Mouse (Mus musculus) brain, embryonic 14.5 days (tissue): ENCODE results near the gene Slc35g3. TPM values are rescaled to one million over a fixed set of nuclear protein-coding genes. Genes with fewer than 3 reads are reported as not detected.
"Not testable (repeated sequence)": the region's sequence is repeated elsewhere in the genome, so short reads cannot be mapped to it uniquely, and the experiment has no call there.

Source experiments
- DNase-seq: peaks from one replicate; pipeline ENCODE4 v3.0.0-alpha.2; 2011; ENCODE audit warnings: low read depth
- CTCF ChIP-seq: fragments of 200-500 bp; IDR thresholded peaks from 2 replicates; pipeline ENCODE4 v1.5.1; 2012; ENCODE audit warnings: inconsistent platforms, mild to moderate bottlenecking, moderate library complexity, borderline replicate concordance; ENCODE audit not compliant: insufficient read depth, insufficient read length; ENCODE audit errors: extremely low read depth
- POLR2A ChIP-seq: fragments of 200-500 bp; IDR thresholded peaks from 2 replicates; pipeline ENCODE4 v1.6.1; 2012; ENCODE audit warnings: mild to moderate bottlenecking, inconsistent platforms, borderline replicate concordance; ENCODE audit not compliant: poor library complexity, insufficient read depth, insufficient read length, severe bottlenecking; ENCODE audit errors: extremely low read depth
- polyA plus RNA-seq: library from polyadenylated mRNA; depleted of rRNA; stranded (reverse); fragments of >200 nt; gene quantifications from 2 replicates; pipeline ENCODE4 v1.2.3, GENCODE M21; 2012

Slc35g3 gene
- polyA plus RNA-seq, 1 experiment: 1.1 TPM

GRCm38 (mm10) chr11:69760901-69761200, 917 bp downstream of the Slc35g3 start:
- TF ChIP-seq POLR2A (no peak), CTCF (no peak)

GRCm38 (mm10) chr11:69760160-69760900, 1.4 kb downstream of the Slc35g3 start:
- TF ChIP-seq CTCF (no peak), POLR2A (no peak)
- DNase-seq: peak; percentile 12

More at GRCm38 (mm10) chr11:69760901-69761200, 917 bp downstream of the Slc35g3 start:
- no peak for DNase-seq

DNA sequence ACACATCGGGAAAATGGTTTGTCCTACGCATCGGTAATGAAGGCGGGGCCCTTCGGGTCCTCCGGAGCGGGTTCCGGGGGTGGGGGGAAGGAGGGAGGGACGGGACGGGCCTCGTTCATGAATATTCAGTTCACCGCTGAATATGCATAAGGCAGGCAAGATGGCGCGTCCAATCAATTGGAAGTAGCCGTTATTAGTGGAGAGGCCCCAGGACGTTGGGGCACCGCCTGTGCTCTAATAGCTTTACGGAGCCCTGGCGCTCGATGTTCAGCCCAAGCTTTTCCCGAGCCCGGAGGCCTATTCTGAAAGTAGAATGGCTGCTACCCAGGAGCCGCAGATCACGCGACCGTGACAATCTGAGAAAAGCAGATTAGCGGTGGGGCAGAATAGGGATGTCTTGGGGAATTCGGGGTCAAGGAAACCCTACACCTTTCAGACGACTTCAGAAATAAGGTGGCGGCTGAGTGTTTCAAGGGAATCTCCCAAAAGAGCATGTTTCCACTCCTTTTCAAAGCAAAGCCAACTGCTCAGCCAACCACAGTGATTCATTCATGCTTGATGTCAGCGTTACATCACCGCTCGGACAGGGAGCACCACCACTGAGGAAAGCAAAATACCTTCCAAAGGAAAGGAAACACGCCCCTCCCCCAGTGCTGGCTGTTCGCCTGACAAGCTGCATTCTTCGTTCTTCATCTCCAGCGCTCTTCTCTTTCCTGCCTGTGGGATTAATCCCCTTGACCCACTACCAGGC, 2.6 kb downstream of the Slc35g3 start:
- TF ChIP-seq POLR2A (peak; percentile 23; the same call in 1 of the 2 replicates), CTCF (no peak)
- DNase-seq: peak; percentile 98

DNA sequence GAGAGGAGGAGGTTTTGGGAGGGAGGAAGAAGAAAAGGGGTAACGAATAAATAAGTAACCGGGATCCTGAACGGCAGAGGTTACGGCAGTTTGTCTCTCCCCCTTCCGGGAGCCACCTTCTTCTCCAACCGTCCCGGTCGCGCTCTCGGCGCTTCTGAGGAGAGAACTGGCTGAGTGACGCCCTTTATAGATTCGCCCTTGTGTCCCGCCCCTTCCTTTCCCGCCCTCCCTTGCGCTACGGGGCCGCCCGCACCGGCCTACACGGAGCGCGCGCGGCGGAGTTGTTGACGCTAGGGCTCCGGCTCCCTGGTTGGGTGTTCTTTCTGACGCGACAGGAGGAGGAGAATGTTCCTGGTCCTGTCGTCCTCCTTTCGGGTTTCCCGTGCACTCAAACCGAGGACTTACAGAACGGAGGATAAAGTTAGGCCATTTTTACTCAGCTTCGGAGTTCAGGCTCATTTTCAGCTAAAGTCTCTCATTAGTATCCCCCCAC, 3.2 kb downstream of the Slc35g3 start, which contains the start of gene Polr2a:
Polr2a (minus strand) TSS at position 160 of the 493 bp plus-strand sequence.
- peak; percentile 99 for DNase-seq
- TF ChIP-seq POLR2A (peak; percentile 100), CTCF (no peak)

- TF ChIP-seq CTCF: no peak
- no peak for TF ChIP-seq POLR2A
- peak; percentile 98 for DNase-seq
Observed at GRCm38 (mm10) chr11:69758090-69758456, 3.7 kb downstream of the Slc35g3 start.

DNA sequence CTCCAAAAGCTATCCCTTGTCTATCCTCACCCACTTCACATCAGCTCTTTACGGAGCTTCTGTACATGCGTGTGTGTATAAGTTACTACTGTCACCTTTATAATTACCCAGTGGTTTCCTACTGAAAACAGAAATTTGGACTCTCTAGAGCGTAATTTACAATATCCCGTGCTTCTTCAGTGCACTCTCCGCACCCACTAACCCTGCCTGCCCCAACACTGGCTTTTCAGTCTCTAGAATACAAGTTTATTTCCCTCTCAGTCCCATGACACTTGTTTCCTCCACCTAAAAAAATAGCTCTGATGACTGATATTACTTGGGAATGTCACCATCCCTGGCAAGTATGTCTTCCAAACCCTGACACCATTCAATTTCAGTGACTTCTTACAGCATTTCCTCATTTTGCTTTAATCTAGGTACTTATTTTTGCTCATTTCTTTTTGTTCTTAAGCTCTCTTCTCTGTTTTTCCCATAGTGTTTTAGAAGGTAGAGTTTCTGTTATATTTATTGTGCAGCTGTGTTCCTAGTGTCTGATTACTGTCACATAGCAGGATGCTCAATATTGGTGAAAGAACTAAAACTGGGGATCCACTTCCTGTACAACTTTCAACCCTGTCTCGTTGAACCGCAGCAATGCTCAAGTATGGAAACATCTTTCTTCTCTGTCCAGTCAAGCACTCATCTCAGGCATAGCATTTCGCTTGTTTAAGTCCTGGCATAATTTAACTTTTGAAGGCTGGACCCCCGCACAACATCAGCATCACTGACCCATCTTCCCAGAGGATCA, 4.3 kb downstream of the Slc35g3 start:
- no peak for TF ChIP-seq POLR2A
- TF ChIP-seq CTCF: no peak

DNA sequence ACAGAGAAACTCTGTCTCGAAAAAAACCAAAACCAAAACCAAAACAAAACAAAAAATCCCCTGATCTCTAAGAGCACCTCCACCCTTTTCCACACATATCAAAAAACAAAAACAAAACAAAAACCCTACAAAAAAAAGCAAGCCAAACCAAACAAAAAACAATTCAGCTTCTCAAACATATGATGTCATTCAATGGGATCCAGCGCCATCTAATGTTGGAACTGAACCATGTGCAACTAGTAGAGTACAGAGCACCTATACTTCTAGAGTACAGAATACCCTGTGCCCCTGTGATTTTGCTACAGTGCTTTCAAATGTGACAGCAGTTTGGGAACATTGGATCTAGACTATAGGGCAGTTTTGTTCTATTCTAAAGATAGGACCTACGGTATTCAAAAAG, 7.1 kb downstream of the Slc35g3 start:
- TF ChIP-seq CTCF (peak; percentile 36; the same call in 1 of the 2 replicates), POLR2A (no peak)
- peak; percentile 85 for DNase-seq

More for the DNA sequence above, 4.3 kb downstream of the Slc35g3 start:
- no peak for DNase-seq

- no peak for DNase-seq
- TF ChIP-seq POLR2A (no peak), CTCF (no peak)
Observed at GRCm38 (mm10) chr11:69754233-69754632, 7.5 kb downstream of the Slc35g3 start.

GRCm38 (mm10) chr11:69752686-69753085, 9.1 kb downstream of the Slc35g3 start:
- DNase-seq: no peak
- TF ChIP-seq CTCF (no peak), POLR2A (no peak)

GRCm38 (mm10) chr11:69751635-69752034, 10.1 kb downstream of the Slc35g3 start:
- no peak for DNase-seq
- no peak for TF ChIP-seq CTCF
- no peak for TF ChIP-seq POLR2A

GRCm38 (mm10) chr11:69731408-69731807, 30.4 kb downstream of the Slc35g3 start:
- not testable (repeated sequence) for DNase-seq
- TF ChIP-seq CTCF: 0 out of 2 replicates have a peak, but pooled peaks have one; percentile 3

GRCm38 (mm10) chr11:69729063-69729462, 32.7 kb downstream of the Slc35g3 start:
- DNase-seq: peak; percentile 72
- peak; percentile 43; the same call in 1 of the 2 replicates for TF ChIP-seq CTCF
- no peak for TF ChIP-seq POLR2A
